Mouse (Mus musculus) liver, adult 2 months (tissue): ENCODE measurements around the gene Shtn1.

Source experiments
- CTCF ChIP-seq: fragments of 200-500 bp; IDR thresholded peaks from 2 replicates; pipeline ENCODE4 v1.5.1; 2011; ENCODE audit warnings: low read depth, low read length, control low read depth
- POLR2A ChIP-seq: fragments of 200-500 bp; IDR thresholded peaks from 2 replicates; pipeline ENCODE4 v1.6.1; 2011; ENCODE audit warnings: low read length, control low read depth; ENCODE audit not compliant: insufficient read depth; ENCODE audit errors: extremely low read depth

DNA sequence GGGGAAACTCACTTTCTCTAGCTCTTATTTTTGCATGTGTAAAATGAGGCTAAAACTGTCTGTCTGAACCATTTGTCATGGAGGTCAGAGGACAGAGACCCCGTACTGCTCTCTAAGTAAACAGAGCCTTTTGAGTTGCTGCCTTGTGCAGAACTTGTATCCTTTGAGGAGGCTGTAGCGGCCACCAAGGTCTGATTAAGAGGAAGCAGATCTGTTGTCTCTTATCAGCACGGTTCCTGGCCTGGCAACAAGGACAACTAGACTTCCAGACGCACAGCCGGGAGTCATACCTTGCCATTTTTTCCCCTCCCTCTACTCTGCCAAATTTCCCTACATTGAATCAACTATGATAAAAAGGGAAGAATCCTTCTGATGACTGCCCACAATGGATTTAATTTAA, 18.5 kb downstream of the Shtn1 start:
- TF ChIP-seq POLR2A (no peak), CTCF (no peak)
